Mouse (Mus musculus): ENCODE measurements around the gene 2510002D24Rik.
"Not testable (repeated sequence)": the region's sequence is repeated elsewhere in the genome, so short reads cannot be mapped to it uniquely, and the experiment has no call there.

The 2510002D24Rik gene

DNA sequence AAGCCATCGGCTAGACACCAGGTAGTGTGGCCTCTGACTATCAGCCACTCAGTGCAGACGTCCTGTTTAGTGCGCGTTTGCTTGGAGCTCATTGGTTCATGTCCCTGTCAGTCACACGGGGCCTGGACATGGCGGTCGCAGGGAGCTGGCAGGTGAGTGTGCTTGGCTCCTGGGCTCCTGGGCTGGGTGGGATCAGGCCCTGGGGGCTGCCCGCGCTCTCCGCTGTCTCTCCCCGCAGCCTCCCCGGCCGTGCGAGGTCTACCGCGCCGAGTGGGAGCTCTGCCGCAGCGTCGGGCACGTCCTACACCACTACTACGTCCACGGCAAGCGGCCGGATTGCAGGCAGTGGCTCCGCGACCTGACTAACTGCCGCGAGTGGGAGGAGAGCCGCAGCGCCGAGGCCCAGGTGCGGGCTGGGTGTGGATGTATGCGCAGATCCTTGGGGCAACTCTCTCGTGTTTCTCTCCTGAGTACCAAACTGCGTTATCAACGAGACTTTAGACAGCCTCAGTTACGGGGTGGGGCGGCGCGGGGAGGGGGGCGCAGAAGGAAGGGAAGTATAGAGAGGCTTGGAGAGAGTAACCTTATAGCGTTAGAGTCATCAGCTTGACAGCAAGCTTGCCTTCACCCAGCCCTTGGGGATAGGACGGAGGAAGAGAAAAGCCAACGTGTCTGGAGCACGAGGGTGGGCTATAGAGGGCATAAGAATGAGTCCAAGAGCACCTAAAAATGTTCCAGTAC, at the start of gene 2510002D24Rik, which contains the start of gene Gm28539:
Gene 2510002D24Rik (plus strand): TSS at position 111 of the 741 bp plus-strand sequence.
Gene Gm28539 (plus strand): TSS at position 117 of the 741 bp plus-strand sequence.
- peak; percentile 95 for DNase-seq

DNA sequence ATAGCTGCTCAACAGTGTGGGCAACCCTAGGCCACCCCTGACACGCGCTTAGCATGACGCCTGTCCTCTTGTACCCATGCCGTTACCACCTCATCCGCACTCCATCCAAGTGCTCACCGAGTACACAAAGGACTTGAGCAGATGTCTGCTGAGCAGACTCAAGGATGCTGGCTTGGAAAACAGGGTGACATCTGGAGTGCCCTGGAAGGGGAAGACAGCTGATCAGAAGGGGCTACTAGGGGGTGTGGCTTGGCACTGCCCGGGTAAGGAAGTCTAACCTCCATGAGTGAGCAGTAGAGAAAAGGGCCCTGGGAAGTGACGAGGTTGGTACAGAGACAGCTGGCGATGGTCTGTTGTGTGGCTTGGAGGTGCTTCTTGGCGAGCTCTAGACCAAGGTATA, 49.7 kb upstream of the 2510002D24Rik start:
- no peak for DNase-seq

DNA sequence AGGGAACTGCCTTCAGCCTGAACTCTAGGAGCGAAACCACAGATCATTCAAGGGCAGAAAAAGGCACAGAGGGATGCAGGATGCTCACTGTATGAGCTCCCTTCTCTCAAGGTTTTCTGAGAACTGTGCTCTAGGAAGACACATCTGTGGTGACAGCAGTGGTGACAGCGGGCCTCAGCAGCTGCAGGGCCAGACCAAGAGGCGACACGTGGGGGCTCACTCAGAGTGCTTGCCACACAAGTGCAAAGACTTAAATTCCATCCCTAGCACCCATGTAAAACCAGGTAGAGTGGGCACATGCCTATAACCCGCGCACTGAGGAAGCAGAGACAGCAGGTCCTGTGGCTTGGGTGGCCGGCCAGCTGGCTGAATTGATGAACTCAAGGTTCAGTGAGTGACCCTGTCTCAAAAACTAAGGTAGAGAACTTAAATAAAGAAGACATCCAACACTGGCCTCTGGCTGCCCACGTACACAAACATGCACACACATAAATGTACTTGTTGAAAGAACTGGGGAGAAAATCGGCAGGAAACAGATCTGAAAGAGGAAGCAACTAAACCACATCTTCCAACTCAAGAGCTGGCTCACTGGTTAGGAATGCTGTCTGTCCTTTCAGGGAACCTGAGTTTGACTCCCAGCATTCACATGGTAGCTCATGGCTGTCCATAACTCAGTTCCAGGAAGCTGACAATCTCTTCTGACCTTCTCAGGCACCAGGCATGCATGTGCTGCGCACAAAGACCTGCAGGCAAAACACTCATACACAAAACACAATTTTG, 47.6 kb upstream of the 2510002D24Rik start:
- DNase-seq: no peak

DNA sequence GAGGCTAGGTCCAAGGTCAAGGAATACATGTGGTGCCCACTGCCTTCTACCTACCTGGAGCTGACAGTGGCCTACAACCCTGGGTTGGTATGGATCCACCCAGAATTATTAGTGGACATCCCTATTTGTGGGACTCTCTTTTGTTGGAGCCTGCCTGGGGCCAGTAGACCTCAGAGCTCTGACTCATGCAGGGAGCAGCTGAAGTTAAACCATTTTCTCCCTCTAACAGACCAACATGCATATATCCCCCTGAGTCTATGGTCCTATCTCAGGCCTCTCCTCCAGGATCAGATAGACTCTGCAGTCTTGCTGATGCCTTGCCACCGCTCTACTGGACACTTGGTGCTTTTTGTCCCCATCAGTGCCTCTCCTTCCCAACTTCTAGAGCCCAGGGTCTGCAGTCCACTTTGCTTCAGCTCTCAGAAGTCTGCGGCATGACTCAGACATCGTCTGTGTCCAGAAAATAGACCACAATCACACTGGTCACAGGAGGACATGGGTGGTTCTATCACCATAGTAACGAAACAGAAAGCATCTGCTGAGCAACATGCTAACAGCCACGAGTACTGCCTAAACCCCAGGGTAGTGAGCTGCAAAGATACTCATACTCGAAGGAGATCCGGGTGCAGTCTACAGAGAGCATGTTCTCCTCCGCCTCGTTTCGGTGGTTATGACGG, 41.0 kb upstream of the 2510002D24Rik start:
- peak; percentile 14 for DNase-seq

DNA sequence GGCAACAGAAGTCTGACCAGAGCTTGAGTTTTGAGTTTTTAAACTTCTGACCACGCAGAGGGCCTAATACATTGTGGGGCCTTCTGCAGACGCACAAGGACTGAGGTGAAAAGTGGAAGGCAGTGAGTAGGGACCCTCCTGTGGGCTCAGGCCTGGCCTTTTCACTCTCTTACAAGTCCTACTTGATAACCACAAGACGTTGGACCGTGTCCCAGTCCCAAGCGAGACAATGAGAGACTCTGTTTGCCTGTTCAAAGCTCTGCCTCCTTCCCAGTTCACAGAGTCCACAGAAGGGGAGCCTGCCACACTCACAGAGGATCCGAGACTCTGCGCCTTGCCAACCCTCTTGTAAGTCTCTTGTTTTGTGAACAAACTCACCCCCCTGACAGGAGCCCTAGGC, 39.7 kb upstream of the 2510002D24Rik start:
- no peak for DNase-seq

DNA sequence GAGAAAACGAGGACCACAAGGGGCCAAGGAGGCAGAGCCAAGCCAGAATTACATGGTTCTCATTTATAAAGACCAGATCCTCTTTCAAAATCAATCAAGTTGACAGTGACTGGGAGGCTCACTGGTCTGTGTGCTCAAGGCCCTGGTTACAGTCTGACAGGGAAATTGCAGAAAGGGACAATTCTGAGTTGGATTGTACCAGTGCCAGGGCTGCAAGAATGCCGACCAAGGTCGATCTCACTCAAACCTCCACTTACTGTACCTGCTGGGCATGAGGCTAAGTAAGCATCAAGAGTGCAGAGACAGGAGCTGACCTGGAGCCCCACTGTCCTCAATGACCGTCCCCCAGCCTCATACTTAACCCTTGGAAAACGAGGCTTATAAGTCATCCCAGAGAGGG, 38.2 kb upstream of the 2510002D24Rik start:
- DNase-seq: no peak

DNA sequence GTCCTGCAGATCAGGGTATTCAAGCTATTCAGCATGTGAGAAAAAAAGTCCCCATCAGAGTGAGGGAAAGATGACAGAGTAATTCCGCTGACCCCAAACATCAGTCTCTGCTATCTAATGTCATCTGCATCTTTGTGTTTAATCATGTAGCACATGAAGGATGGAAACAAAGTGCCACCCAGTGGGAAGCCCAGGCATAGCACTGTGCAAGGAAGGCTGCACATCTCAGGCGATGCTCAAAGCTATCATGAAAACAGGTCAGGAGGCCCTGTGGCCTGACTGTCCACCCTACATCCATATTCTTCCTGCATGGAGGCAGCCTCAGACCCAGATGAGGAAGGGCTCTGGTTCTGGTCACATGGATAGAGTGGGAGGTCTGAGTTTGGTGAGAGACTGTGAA, 37.5 kb upstream of the 2510002D24Rik start:
- DNase-seq: peak; percentile 59

DNA sequence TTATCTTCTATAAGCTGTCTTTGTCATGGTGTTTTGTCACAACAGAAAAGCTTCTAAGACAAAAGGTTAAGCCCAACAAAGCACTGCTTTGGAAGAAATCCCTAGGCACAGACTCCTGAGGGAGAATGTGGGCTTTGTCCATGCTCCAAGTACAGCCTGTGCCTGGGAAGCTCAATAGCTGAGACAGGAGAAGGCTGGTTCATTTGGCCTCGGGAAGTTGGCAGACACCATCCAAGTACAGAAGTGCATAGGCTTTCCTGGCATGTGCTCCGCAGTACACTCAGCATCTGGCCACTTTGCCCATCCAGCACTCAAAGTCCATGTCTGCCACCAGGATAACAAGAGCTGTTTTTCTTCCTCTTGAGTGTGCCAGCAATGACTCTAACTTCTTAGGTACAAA, 30.6 kb upstream of the 2510002D24Rik start:
- peak; percentile 13 for DNase-seq

DNA sequence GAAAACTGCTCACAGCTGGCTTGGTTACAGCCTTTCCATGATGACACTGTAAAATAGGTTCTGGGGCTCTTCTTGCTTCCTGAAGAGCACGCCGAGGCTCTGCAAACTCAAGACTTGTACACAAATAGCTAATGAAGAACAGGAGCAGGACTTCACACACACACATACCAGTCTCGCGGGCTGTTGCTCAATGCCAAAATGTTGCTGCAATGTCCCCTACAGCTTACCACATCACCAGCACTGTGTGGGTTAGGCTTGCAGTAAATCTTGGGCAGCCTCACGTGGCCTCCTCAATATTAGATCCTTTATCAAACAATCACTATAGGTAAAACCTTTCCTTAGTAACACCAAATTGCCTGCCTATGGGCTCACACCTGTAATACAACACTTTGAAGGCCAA, 27.4 kb upstream of the 2510002D24Rik start:
- DNase-seq: no peak

DNA sequence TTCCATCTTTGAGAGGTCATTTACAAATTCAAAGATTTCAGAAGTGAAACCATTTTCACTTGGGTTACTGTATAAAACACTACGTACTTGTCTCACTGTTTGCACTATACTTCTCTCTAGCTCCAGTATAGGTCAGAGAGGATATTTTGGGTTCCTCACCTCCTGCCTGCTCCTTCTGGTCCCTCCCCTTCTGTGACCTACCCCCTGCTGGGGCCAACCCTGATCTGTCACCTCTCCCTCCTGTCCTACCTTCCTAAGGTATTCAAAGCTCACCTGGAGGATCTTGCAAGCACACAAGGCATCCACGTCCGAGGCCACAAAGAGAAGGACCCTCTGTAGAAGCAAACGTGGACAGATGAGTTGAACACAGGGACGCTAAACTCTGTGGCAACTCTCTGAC, 25.3 kb upstream of the 2510002D24Rik start:
- no peak for DNase-seq

DNA sequence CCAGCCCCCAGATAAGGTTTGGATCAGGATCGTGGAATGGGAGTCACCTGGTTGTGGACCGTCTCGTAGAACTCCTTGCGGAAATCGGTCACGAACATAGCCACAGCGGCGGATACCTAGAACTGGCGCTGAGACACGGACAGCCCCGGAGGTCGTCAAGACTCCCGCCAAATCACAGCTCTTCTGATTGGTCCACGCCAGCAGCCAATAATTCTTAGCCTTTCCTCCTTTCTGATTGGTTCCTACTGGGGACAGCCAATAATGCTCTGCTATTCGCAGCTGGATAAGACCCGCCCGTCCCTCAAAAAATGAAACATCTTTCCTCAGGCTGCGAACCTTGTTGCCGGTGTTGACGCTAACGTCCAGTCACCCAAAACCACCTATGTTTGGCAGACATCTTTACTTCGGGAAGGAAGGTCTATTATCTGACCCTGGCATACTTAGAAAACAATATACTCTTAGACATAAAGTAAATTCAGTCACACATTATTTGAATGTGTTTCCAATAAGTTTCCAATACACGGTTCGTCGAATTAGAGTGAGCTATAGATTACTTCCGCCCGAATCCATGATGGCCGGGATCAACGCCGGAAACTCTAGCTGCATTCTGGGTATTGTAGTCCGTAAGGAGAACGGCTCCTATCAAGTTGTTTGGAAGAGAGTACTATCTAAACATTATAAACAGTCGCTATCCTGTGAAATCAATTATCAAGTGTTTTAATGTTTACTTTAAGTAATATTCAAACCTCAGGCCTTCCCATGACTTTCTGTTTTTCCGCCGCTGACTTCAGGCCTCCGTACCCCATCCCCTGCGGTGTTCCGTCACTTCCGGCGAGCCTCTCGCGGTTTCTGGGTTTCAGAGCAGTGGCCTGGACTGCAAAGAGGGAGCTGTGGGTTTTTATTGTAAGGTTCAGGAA, 24.7 kb upstream of the 2510002D24Rik start, which contains the start of the genes Ufd1 and Cdc45:
Gene Ufd1 (plus strand): TSS at position 312 of the 917 bp plus-strand sequence.
Gene Cdc45 (minus strand): TSS at position 520 of the 917 bp plus-strand sequence.
- peak; percentile 93 for DNase-seq

DNA sequence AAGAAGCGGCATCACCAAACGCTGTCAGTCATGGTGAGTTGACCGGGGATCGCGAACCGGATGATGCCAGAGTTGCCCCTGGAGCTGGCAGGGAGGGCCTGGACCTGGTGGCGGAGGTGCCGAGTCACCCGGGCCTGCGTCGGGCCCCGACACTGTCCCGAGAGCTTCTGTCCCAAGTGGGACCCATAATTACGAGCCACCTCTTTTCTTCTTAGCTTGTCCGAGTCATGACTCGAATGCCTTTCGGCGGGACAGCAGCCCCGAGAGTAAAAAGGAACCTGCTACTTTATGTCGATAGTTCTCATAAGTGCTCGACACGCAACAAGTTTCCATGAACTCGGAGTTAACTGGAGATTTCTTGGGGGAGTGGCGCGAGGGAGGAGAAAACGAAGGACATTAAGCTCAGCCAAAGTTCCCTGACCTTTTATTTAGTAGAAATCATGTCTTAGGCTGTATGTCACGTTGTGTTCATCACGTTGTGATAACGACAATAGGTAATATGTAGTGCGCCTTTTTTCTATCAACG, 23.9 kb upstream of the 2510002D24Rik start:
- no peak for DNase-seq

DNA sequence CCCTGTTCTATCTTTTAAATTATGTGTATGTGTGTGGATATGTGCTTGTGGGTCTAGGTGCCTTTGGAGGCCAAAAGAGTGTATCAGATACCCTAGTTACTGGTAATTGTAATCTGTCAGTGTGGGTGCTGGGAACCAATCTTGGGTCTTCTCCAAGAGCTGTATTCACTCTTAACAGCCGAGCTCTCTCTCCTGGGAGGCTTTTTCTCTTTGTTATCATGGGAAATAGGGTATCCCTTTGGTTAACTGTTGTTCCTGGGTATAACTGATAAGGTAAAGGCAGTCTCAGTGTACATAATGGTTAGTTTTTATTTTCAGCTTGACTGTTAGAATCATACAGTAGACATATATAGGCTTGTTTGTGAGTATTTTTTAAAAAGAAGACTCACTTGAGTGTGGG, 14.0 kb upstream of the 2510002D24Rik start:
- no peak for DNase-seq

DNA sequence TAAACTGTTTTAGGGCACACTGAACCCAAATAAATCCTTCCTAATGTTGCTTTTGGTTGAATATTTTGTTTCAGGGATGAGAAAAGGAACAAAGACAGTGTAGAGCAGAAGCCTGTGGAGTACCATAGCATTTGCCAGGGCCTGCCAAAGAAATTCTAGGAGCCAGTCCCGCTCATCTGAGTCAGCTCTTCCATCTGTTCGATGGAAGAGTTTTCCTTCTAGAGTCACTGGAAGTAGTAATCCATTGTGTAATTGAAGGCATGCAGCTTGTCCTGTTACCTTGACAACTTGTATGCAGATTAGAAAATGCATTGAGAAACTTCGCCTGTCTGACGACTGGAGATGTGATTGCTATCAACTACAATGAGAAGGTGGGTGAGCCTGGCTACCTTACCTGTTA, 13.5 kb upstream of the 2510002D24Rik start:
- DNase-seq: peak; percentile 57

DNA sequence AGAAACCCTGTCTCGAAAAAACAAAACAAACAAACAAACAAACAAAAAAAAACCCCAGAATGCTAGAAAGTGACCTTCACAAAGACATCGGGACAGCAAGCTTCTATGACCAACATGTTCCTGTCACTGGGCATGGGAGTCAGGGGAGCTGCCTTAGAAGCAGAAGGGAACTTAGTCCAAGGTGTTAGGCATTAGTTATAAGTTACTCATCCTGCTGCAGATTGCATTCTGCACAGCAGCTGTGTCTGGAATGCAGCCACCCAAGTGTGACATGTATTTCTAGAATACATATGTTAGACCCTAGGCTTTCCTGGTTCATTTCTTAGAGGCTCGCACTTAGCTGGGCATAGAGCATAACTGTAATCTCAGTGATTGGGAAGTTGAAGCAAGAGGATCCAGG, 7.7 kb upstream of the 2510002D24Rik start:
- no peak for DNase-seq

DNA sequence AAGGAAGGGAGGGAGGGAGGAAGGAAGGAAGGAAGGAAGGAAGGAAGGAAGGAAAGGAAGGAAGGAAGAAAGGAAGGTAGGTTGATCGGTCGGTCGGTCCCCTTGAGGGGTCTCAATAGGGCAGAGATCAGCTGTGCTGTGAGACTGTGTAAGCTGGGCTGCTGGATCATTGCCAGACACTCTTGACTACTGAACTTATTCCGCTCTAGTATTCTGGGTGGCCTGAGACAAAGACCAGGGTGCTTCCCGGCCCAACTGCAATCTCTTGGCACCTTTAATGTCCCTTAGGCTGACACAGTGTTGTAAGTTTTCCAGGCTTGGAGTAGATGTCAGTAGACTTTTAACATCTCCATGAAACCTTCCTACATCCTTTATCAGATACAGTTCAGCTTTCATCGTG, 7.3 kb upstream of the 2510002D24Rik start:
- no peak for DNase-seq

DNA sequence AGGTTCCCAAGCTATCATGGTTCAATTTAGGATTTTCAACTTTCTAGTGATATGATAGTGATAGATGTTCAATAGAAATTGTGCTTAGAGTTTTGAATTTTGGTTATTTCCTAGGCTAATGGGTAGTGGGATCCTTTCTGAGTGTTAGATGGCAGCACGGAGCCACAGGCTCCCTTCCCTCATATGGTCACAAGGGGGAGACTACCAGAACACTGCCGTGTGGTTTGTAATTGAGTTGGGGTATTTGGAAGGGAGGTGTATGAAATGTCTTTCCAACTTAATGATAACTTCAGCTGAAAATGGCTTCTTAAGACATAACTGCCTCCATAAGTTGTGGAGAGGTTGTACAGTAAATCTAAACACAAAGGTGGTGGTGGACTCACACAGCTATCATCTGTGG, 2.9 kb upstream of the 2510002D24Rik start:
- DNase-seq: no peak

DNA sequence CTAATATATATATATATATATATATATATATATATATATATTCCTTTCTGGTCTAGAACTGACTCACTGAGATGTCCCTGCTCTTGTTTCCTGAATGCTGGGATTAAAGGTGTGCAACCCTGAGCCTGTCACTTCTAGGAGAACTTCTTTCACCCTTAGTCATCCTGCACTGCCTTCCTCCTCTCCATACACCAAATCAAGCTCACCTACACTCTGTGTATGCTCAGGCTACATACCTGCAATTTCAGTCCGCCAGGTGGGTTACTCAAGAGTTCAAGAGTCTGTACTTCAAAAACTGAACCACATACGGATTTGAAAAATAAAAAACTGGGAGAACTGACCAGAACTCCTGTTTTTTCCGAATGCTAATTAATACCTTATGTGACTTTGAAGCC, 308 bp upstream of the 2510002D24Rik start:
- DNase-seq: no peak

DNA sequence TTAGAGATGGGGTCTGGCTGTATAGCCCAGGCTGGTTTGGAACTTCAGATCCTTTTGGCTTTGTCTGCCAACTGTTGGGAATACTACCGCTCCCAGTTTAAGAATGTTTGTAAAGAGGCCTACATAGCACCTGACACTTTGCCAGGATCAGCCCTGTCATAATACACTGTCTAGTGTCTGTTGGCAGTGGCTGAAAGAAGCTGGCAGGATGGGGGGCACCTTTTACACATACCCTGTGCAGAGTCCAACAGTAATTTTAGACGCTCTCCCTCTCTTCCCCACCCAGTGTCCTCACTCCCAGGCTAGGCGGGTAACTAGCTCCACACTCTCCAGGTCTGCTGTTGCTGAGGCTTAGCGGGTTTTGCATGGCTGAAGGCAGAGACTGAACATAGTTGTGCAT, 2.0 kb downstream of the 2510002D24Rik start:
- DNase-seq: no peak

DNA sequence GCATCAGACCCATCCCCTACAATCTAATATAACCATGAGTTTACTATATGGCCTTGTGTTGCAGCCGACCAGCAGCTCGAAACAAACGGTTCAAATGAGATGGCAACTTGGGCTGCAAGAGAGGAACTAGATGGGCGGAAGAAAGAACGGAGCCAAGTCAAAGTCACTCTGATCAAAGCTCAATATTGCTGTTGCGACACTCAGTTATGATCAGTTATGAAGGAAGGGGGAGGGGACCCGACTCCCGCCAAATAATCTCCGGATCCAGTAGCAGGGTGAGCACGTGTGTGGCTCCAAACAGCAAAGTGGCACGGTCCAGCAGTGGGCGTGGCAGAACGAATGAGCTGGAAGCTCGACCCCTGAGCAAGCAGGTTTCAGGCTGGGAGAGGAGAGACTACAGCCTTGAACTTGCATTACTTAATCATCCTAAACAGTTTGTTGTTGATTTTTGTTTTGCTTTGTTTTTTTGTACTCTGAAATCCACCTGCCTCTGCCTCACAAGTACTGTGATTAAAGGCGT, 10.0 kb downstream of the 2510002D24Rik start:
- DNase-seq: no peak

DNA sequence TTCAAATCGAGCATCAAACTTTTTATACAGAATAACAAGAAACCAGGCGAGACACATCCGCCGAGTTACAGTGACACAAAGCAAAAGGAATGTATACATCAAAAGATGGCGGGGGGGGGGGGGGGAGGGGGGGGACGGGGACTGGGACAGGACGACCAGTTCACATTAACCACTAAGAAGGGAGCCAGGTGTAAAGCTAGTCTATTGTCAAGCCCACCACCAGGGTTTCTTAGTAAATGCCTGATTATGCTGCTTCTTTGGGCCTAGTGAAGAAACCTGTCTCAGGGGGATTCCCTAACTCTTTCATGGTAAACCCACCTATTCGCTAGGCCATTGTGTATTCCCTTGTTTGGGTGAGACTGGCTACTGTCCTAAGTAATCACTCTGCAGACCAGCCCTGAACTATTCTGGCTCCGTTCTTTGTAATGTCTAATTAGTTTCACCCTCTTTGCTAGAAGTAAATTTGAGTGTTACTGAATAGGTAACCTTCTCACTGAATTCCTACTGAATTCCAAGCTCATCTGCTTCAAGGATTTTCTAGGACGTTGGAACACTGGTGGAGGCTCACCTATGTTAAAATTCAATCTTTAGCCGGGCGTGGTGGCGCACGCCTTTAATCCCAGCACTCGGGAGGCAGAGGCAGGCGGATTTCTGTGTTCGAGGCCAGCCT, 13.3 kb downstream of the 2510002D24Rik start:
- DNase-seq: not testable (repeated sequence)
